Mouse (Mus musculus) heart, embryonic 12.5 days (tissue): ENCODE results near the gene Eid2. TPM values are rescaled to one million over a fixed set of nuclear protein-coding genes. Genes with fewer than 3 reads are reported as not detected.

ENCODE experiments used
- polyA plus RNA-seq: library from polyadenylated mRNA; unstranded; fragments of >200 nt; fragmentation: Nextera tagmentation; extraction: Ambion mirVana; gene quantifications from 2 replicates; pipeline ENCODE4 v1.2.1, GENCODE M21; 2016

The Eid2 gene
- polyA plus RNA-seq, 1 experiment from 2014 or later: 7.4 TPM

Other genes with a start within 250 kb of the Eid2 start
- 236 and 237 TPM in 2 replicates for gene Psmc4, start 217.8 kb upstream of the Eid2 start, polyA plus RNA-seq
- gene Fcgbp, start 196.6 kb upstream of the Eid2 start, polyA plus RNA-seq: not detected in 2 replicates
- gene 9530053A07Rik, start 138.4 kb upstream of the Eid2 start, polyA plus RNA-seq: 0.04 and 0.08 TPM in 2 replicates
- gene Fbl, start 98.2 kb upstream of the Eid2 start, polyA plus RNA-seq: 92.1 TPM in 2 replicates
- 9.1 and 11.4 TPM in 2 replicates for gene Dyrk1b, start 88.4 kb upstream of the Eid2 start, polyA plus RNA-seq
- gene Eid2b, start 9.9 kb downstream of the Eid2 start, polyA plus RNA-seq: 8.2 and 8.8 TPM in 2 replicates
- gene Selenov, start 23.3 kb downstream of the Eid2 start, polyA plus RNA-seq: not detected in 2 replicates
- gene Dll3, start 34.4 kb downstream of the Eid2 start, polyA plus RNA-seq: 0.26 TPM in 1 of 2 replicates, not detected in the other
- 133 and 136 TPM in 2 replicates for gene Timm50, start 44.2 kb downstream of the Eid2 start, polyA plus RNA-seq
- gene Supt5, start 70.9 kb downstream of the Eid2 start, polyA plus RNA-seq: 73.4 and 76.7 TPM in 2 replicates
- gene Rps16, start 82.8 kb downstream of the Eid2 start, polyA plus RNA-seq: 629 and 630 TPM in 2 replicates
- 58.0 and 65.3 TPM in 2 replicates for gene Plekhg2, start 104.7 kb downstream of the Eid2 start, polyA plus RNA-seq
- 15.9 and 16.5 TPM in 2 replicates for gene Zfp36, start 112.4 kb downstream of the Eid2 start, polyA plus RNA-seq
- 45.4 and 46.5 TPM in 2 replicates for gene Med29, start 124.8 kb downstream of the Eid2 start, polyA plus RNA-seq
- 68.5 and 70.4 TPM in 2 replicates for gene Paf1, start 125.1 kb downstream of the Eid2 start, polyA plus RNA-seq
- gene Gmfg, start 169.6 kb downstream of the Eid2 start, polyA plus RNA-seq: 4.9 and 5.4 TPM in 2 replicates
- 1.5 and 2.0 TPM in 2 replicates for gene Lrfn1, start 184.1 kb downstream of the Eid2 start, polyA plus RNA-seq
- not detected in 2 replicates for gene Ifnl2, start 242.6 kb downstream of the Eid2 start, polyA plus RNA-seq